Mouse (Mus musculus) liver, embryonic 14.5 days (tissue): ENCODE measurements around the gene Pik3r2. TPM values are rescaled to one million over a fixed set of nuclear protein-coding genes. Genes with fewer than 3 reads are reported as not detected.

Experiments used
- ATAC-seq: fragments of 200-750 bp; cut with Nextera tagmentation; 2 replicates; pipeline ENCODE4 v1.8.0; 2017; ENCODE audit warnings: moderate number of reproducible peaks, mild to moderate bottlenecking, moderate library complexity; ENCODE audit not compliant: insufficient read depth
- DNase-seq, 3 experiments: peaks; one replicate each; pipeline ENCODE4 v3.0.0-alpha.2; 2012 to 2013; ENCODE audit warnings: low read depth in 3 of 3, low spot score in 3 of 3
- H3K27ac ChIP-seq: fragments of 300-500 bp; sonication (generic); 2 replicates; pipeline ENCODE4 v1.5.1; 2014; ENCODE audit warnings: moderate library complexity, mild to moderate bottlenecking, control low read depth, inconsistent platforms
- H3K27me3 ChIP-seq: fragments of 300-500 bp; sonication (generic); 2 replicates; pipeline ENCODE4 v1.6.1; 2014; ENCODE audit warnings: mild to moderate bottlenecking, low read length, moderate library complexity; ENCODE audit not compliant: control insufficient read depth, insufficient read depth
- H3K36me3 ChIP-seq: fragments of 300-500 bp; sonication (generic); replicated peaks from 2 replicates; pipeline ENCODE4 v1.6.1; 2014; ENCODE audit warnings: low read depth; ENCODE audit not compliant: control insufficient read depth, insufficient read depth
- H3K4me1 ChIP-seq, 2 experiments: fragments of 200-500 bp in 1 of 2; fragments of 300-500 bp in 1 of 2; sonication (generic) in 1 of 2; replicated peaks; 2 replicates each; pipeline ENCODE4 v1.6.1; 2012 to 2014; ENCODE audit warnings: antibody characterized with exemption in 1 of 2, inconsistent platforms in 1 of 2, low read length in 1 of 2; ENCODE audit not compliant: control insufficient read depth in 2 of 2, insufficient read depth in 2 of 2
- H3K4me2 ChIP-seq: fragments of 300-500 bp; sonication (generic); 2 replicates; pipeline ENCODE4 v1.6.1; 2014; ENCODE audit warnings: low read depth, mild to moderate bottlenecking, control low read depth, moderate library complexity
- H3K4me3 ChIP-seq, 2 experiments: fragments of 200-500 bp in 1 of 2; fragments of 300-500 bp in 1 of 2; sonication (generic) in 1 of 2; 2 replicates each; pipeline ENCODE4 v1.5.1; 2012 to 2014; ENCODE audit warnings: low read depth in 2 of 2, low read length in 2 of 2, mild to moderate bottlenecking in 2 of 2, control low read depth in 1 of 2, inconsistent platforms in 1 of 2, moderate library complexity in 1 of 2; ENCODE audit not compliant: insufficient read depth in 1 of 2
- H3K9ac ChIP-seq: fragments of 300-500 bp; sonication (generic); replicated peaks from 2 replicates; pipeline ENCODE4 v1.6.1; 2014; ENCODE audit warnings: mild to moderate bottlenecking, control low read depth, moderate library complexity
- H3K9me3 ChIP-seq: fragments of 300-500 bp; sonication (generic); 2 replicates; pipeline ENCODE4 v1.6.1; 2016; ENCODE audit warnings: low read length, mixed read lengths; ENCODE audit not compliant: control insufficient read depth
- CTCF ChIP-seq: IDR thresholded peaks from 2 replicates; pipeline ENCODE4 v1.5.1; 2016; ENCODE audit warnings: antibody characterized with exemption, low read depth, control low read depth
- EP300 ChIP-seq: IDR thresholded peaks from 2 replicates; pipeline ENCODE4 v1.6.1; 2016; ENCODE audit warnings: antibody characterized with exemption, low read depth
- WGBS: fragments of 180-500 bp; shearing (Covaris S2); extraction: QIAGEN DNeasy Blood & Tissue Kit; methylation state at CpG from one replicate; pipeline ENCODE4 v1.1.7; 2014; ENCODE audit not compliant: insufficient replicate concordance; 5-methylcytosine and 5-hydroxymethylcytosine counted together
- polyA plus RNA-seq, 2 experiments: library from polyadenylated mRNA; depleted of rRNA in 1 of 2; stranded (reverse) in 1 of 2; unstranded in 1 of 2; fragments of >200 nt; fragmentation: Nextera tagmentation in 1 of 2; extraction: Ambion mirVana in 1 of 2; gene quantifications; 2 replicates each; pipeline versions ENCODE4 v1.2.1 to v1.2.3; 2012 to 2014

The Pik3r2 gene
- polyA plus RNA-seq, 2 experiments = 8.2 to 17.5 TPM

DNA sequence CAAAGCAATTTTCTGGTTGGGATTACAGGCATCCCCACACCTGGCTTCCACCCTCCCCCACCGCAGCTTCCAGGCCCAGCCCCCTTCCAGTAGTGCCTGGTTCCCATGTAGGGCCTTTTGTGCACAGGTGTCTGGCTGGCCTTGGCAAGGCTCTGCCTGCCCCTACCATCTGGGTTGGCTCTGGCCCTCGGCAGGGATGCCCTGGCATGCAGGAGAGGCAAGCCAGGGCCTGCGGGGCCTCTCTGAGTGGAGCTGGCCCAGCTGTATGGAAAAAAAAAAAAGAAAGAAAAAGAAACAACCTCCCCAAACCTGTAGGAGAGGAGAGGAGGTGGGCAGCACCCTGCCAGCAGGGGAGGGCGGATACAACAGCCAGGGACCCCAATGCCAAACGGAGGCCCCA, 3.1 kb downstream of the Pik3r2 start:
- H3K4me1 ChIP-seq = peaks cover 17 to 21% of the 10 kb centered on the region in 2 experiments
- H3K36me3 ChIP-seq = no peaks in the 10 kb centered on the region; the same call in 1 of the 2 replicates
- H3K27ac ChIP-seq = no peak overlapping the region
- TF ChIP-seq CTCF = no peak
- no peak for TF ChIP-seq EP300
- no peak for ATAC-seq
- H3K4me3 ChIP-seq = no peak overlapping the region
- 87% methylated on average over 5 of the region's 5 CpGs for WGBS
- no peaks in the 10 kb centered on the region for H3K27me3 ChIP-seq
- no peak overlapping the region for H3K9ac ChIP-seq
- no peak for DNase-seq
- no peak overlapping the region for H3K4me2 ChIP-seq
- H3K9me3 ChIP-seq = no peaks in the 10 kb centered on the region

DNA sequence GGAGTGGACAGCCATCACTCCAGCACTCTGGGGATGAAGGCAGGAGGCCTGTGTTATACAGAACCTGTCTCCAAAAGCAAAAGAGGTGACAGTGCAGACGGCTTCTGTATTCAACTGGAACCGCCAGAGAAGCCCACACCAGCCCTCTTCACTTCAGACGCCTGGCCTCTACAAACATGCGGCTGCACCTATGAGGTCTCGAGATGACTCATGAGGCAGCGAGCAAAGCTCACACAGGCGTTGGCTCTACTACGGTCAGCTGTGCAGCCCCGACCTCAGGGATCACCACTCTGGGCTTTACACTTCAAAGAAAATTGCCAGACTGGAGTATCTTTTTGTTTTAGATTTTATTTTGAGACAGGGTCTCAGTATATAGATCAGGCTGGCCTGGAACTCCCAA, 3.6 kb downstream of the Pik3r2 start:
- H3K9ac ChIP-seq = no peak overlapping the region
- H3K27ac ChIP-seq = no peak overlapping the region
- DNase-seq = no peak
- no peaks in the 10 kb centered on the region for H3K9me3 ChIP-seq
- no peaks in the 10 kb centered on the region; the same call in 1 of the 2 replicates for H3K36me3 ChIP-seq
- H3K4me3 ChIP-seq = no peak overlapping the region
- H3K4me1 ChIP-seq = peaks cover 13 to 17% of the 10 kb centered on the region in 2 experiments
- no peak for ATAC-seq
- TF ChIP-seq EP300 (no peak), CTCF (no peak)
- WGBS = 81% methylated on average over 9 of the region's 9 CpGs
- no peak overlapping the region for H3K4me2 ChIP-seq
- H3K27me3 ChIP-seq = no peaks in the 10 kb centered on the region

GRCm38 (mm10) chr8:70772075-70772474, 4.4 kb downstream of the Pik3r2 start:
- Histone ChIP-seq H3K4me3 (no peak overlapping the region), H3K9ac (no peak overlapping the region), H3K27ac (no peak overlapping the region), H3K4me2 (no peak overlapping the region), H3K27me3 (no peaks in the 10 kb centered on the region), H3K9me3 (no peaks in the 10 kb centered on the region), H3K4me1 (peaks cover 8 to 16% of the 10 kb centered on the region in 2 experiments), H3K36me3 (no peaks in the 10 kb centered on the region; the same call in 1 of the 2 replicates)
- DNase-seq (no peak), ATAC-seq (no peak)
- TF ChIP-seq CTCF = no peak
- no peak for TF ChIP-seq EP300
- WGBS = 85% methylated on average over 13 of the region's 13 CpGs

- peaks cover 16 to 24% of the 10 kb centered on the region in 2 experiments for H3K4me1 ChIP-seq
Observed at GRCm38 (mm10) chr8:70771217-70771616, 5.3 kb downstream of the Pik3r2 start.

DNA sequence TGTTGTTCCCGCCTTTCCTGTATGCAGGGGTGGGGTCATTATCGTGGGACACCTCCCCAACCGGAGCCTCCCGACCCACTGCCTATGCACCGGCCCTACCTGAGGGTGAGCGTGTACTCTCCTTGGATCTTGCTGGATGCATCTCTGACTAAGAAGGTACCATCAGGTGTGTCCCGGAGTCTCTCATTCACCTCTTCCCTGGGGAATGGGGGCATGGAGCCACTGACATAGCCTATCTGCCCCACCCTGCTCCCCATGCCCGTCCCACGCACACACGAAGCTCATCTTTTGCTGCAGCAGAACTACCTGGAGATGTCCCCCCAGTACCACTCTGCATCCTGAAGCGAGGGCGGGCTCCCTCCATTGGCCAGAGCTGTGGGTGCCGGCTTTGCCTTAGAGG, 5.8 kb downstream of the Pik3r2 start:
- no peak overlapping the region for H3K4me3 ChIP-seq
- ATAC-seq (no peak), DNase-seq (no peak)
- no peak overlapping the region for H3K9ac ChIP-seq
- H3K9me3 ChIP-seq = no peaks in the 10 kb centered on the region
- no peak overlapping the region for H3K27ac ChIP-seq
- TF ChIP-seq EP300 = no peak
- no peak for TF ChIP-seq CTCF
- H3K4me2 ChIP-seq = no peak overlapping the region
- peaks cover 18 to 28% of the 10 kb centered on the region in 2 experiments for H3K4me1 ChIP-seq
- H3K36me3 ChIP-seq = no peaks in the 10 kb centered on the region; the same call in 1 of the 2 replicates
- no peaks in the 10 kb centered on the region for H3K27me3 ChIP-seq
- 84% methylated on average over 13 of the region's 13 CpGs for WGBS

More at GRCm38 (mm10) chr8:70771217-70771616, 5.3 kb downstream of the Pik3r2 start:
- Histone ChIP-seq H3K36me3 (no peaks in the 10 kb centered on the region; the same call in 1 of the 2 replicates), H3K27me3 (no peaks in the 10 kb centered on the region), H3K4me3 (no peak overlapping the region), H3K9ac (no peak overlapping the region), H3K9me3 (no peaks in the 10 kb centered on the region), H3K27ac (no peak overlapping the region), H3K4me2 (no peak overlapping the region)
- ATAC-seq = no peak
- DNase-seq = no peak
- TF ChIP-seq CTCF (no peak), EP300 (no peak)
- WGBS = 75% methylated on average over 7 of the region's 7 CpGs
